Mouse (Mus musculus): ENCODE results near the gene Pdcd6ip. TPM values are rescaled to one million over a fixed set of nuclear protein-coding genes. Genes with fewer than 3 reads are reported as not detected.

Gene Pdcd6ip
- total RNA-seq (2014; rRNA removed) = 25.4 and 28.7 TPM in 2 replicates
- polyA plus RNA-seq (2015; fragmentation: Nextera tagmentation; extraction: Ambion mirVana) = 25.7 and 25.8 TPM in 2 replicates

DNA sequence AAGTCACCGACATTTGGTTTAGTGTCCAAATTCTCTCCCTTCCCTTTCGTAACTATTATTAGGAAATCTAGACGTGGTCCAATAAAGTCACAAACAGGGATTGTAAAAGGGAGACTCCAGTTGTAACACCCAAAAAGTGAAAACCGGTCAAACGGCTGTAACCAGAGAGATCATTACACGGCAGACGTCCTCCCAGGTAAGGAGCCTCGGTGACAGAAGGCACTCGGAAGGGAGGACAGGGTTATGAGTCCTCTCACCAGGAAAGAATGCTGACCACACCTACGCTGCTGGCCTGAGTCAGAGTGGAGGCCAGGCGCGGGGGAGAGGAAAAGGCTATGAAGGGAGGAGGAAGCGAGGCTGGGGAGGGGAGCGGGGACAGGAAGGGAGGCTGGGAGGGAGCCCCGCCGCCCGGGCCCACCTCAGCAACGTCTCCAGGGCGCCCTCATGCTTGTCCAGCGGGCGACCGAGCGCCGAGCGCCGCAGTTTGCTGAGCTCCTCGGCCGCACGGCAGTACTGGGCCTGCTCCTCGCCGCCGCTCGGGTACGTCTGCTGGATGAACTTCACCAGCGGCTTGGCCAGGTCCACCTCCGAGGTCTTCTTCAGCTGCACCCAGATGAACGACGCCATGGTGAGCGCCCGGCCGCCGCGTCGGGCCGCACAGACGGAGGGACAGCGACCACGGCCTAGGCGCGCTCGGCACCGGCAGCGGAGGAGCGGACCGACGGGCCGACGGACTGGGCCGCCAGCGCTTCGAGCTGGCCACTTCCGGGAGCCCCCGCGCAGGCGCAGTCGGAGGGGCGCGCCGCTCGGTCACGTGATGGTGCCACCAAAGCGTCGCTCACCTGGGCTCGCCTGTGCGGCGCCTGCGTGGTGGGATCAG is at the start of gene Pdcd6ip:
TSS of gene Pdcd6ip (minus strand) at position 779 of the 880 bp plus-strand sequence.
- no peaks in the 10 kb centered on the region for H3K9me3 ChIP-seq (ENCODE audit: low read length)
- H3K4me1 ChIP-seq (ENCODE audit: insufficient read depth, low read length) = peaks cover 15% of the 10 kb centered on the region
- H3K9ac ChIP-seq (replicated peaks; ENCODE audit: low read length, poor library complexity, severe bottlenecking) = peak within 1 kb of the TSS; percentile 92
- no peaks in the 10 kb centered on the region for H3K36me3 ChIP-seq (ENCODE audit: insufficient read depth, low read length)
- ATAC-seq (ENCODE audit: low FRiP score) (peak; percentile 94), DNase-seq (ENCODE audit: low spot score) (peak; percentile 94)
- 3% methylated on average over 58 of the region's 77 CpGs for WGBS
- H3K4me2 ChIP-seq (ENCODE audit: low read depth, low read length, poor library complexity, severe bottlenecking) = peak within 1 kb of the TSS; percentile 58
- peak within 1 kb of the TSS; percentile 83 for H3K27ac ChIP-seq (ENCODE audit: low read depth, low read length)
- no peaks in the 10 kb centered on the region for H3K27me3 ChIP-seq (ENCODE audit: insufficient read depth, low read length)
- H3K4me3 ChIP-seq (ENCODE audit: low read depth, low read length) = peak within 1 kb of the TSS; percentile 99
- TF ChIP-seq CTCF (IDR thresholded peaks at IDR 0.05) = no peak

DNA sequence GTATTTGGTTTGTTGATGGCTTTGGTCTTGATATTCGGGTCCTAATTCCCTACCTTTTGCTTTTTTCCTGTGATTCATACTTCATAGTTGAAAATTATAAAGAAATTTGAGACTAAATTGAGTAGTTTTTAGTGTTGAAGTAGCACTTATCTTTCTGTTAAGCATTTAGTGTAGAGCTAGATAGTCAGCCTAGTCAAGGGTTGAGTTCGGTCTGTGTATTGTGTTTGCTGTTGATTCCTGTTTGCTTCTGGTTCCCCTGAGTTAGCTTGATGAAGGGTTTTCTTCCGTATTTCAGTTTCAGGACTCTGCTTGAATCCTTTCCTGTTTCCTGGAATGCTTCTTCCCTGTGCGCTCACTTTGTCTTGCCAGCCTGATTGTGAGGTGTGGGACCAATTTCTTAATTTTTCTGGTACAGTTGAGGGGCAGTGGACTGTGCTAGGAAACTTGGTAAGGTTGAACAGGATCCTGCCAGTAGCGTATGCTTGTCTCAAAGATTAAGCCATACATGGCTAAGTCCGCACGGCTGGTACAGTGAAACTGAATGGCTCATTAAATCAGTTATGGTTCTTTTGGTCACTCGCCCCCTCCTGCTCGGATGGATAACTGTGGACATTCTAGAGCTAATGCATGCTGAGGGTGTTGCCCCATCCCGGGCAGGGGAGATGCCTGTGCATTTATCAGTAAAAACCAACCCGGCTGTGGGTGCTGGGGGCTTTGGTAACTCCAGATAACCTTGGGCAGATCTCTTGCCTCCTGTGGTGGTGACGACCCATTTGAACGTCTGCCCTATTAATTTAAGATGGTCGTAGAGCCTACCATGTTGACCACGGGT is 48.0 kb upstream of the Pdcd6ip start:
- no peak overlapping the region for H3K27ac ChIP-seq (ENCODE audit: low read depth, low read length)
- ATAC-seq (ENCODE audit: low FRiP score) = no peak
- no peak for DNase-seq (ENCODE audit: low spot score)
- no peak overlapping the region for H3K9ac ChIP-seq (replicated peaks; ENCODE audit: low read length, poor library complexity, severe bottlenecking)
- WGBS = 89% methylated on average over 15 of the region's 15 CpGs
- no peaks in the 10 kb centered on the region for H3K4me1 ChIP-seq (ENCODE audit: insufficient read depth, low read length)
- no peak overlapping the region for H3K4me3 ChIP-seq (ENCODE audit: low read depth, low read length)
- H3K36me3 ChIP-seq (ENCODE audit: insufficient read depth, low read length) = no peaks in the 10 kb centered on the region
- H3K27me3 ChIP-seq (ENCODE audit: insufficient read depth, low read length) = no peaks in the 10 kb centered on the region
- no peaks in the 10 kb centered on the region for H3K9me3 ChIP-seq (ENCODE audit: low read length)
- no peak for TF ChIP-seq CTCF (IDR thresholded peaks at IDR 0.05)
- no peak overlapping the region for H3K4me2 ChIP-seq (ENCODE audit: low read depth, low read length, poor library complexity, severe bottlenecking)

DNA sequence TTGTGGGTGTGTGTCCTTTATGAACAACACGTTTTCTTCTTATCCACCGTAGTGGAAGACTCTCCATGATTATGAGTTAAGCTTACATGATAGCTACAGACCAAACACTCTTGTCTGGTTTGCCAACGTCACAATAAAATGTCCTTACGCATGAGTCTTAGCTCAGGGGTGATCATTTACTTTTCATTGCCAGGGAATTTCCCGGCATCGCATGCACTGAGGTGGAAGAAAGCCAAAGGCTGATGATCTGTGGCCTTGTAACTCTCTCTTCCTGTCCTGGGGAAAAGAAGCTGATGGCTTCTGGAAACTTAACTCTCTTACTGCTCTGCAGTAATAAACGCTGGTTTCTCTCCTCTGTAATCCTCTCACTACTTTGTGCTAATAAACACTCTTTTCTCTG is 41.3 kb upstream of the Pdcd6ip start:
- Histone ChIP-seq H3K27ac (ENCODE audit: low read depth, low read length) (no peak overlapping the region), H3K27me3 (ENCODE audit: insufficient read depth, low read length) (no peaks in the 10 kb centered on the region), H3K4me1 (ENCODE audit: insufficient read depth, low read length) (no peaks in the 10 kb centered on the region), H3K4me3 (ENCODE audit: low read depth, low read length) (no peak overlapping the region), H3K9me3 (ENCODE audit: low read length) (no peaks in the 10 kb centered on the region), H3K9ac (replicated peaks; ENCODE audit: low read length, poor library complexity, severe bottlenecking) (no peak overlapping the region), H3K4me2 (ENCODE audit: low read depth, low read length, poor library complexity, severe bottlenecking) (no peak overlapping the region), H3K36me3 (ENCODE audit: insufficient read depth, low read length) (no peaks in the 10 kb centered on the region)
- WGBS = 80% methylated on average over 7 of the region's 7 CpGs
- TF ChIP-seq CTCF (IDR thresholded peaks at IDR 0.05) = no peak
- DNase-seq (ENCODE audit: low spot score) = no peak
- no peak for ATAC-seq (ENCODE audit: low FRiP score)

DNA sequence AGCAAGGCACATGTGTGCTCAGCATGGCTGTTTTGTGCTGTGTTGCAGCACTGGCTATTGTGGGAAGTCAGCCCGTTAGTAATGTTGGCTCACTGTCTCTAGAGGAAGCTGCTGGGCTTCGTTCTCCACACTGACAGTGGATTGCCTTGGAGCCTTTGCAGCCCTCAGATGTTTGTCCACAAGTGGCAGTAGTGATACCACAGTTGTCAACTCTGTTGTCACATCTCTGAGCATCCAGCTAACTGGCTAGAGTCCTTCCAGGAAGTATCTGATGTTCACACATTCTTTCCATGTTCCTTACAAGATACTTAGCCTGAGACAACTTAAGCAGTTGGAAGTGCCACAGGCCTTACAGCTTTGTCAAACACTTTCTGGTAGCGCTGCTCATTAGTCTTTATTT is 35.2 kb upstream of the Pdcd6ip start:
- H3K4me3 ChIP-seq (ENCODE audit: low read depth, low read length) = no peak overlapping the region
- no peaks in the 10 kb centered on the region for H3K27me3 ChIP-seq (ENCODE audit: insufficient read depth, low read length)
- DNase-seq (ENCODE audit: low spot score) (peak; percentile 15), ATAC-seq (ENCODE audit: low FRiP score) (no peak)
- H3K27ac ChIP-seq (ENCODE audit: low read depth, low read length) = no peak overlapping the region
- no peaks in the 10 kb centered on the region for H3K36me3 ChIP-seq (ENCODE audit: insufficient read depth, low read length)
- 44% methylated on average over 3 of the region's 3 CpGs for whole genome bisulfite sequencing
- peak; percentile 21 for TF ChIP-seq CTCF (IDR thresholded peaks at IDR 0.05)
- H3K4me2 ChIP-seq (ENCODE audit: low read depth, low read length, poor library complexity, severe bottlenecking) = no peak overlapping the region
- H3K4me1 ChIP-seq (ENCODE audit: insufficient read depth, low read length) = no peaks in the 10 kb centered on the region
- H3K9ac ChIP-seq (replicated peaks; ENCODE audit: low read length, poor library complexity, severe bottlenecking) = no peak overlapping the region
- H3K9me3 ChIP-seq (ENCODE audit: low read length) = no peaks in the 10 kb centered on the region

DNA sequence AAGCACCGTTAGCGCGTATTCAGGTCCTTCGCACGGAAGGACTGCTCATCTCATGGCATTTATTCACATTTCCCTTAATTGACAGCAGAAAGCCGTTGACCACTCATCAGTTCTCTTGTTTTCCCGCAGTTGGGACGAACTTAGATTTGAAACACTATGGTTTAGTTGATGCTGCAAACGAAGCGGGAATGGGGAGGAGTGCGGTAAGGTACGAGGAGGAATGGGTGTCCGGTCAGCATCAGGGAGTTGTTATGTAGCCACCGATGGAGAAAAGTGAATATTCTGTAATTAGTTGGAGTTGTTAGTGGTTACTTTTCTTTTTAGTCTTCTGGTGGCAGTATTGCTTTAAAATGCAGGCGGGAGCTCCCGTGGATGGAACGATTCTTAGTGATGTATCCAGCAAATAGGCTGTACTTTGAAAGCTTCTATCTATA is 34.3 kb upstream of the Pdcd6ip start:
- H3K27me3 ChIP-seq (ENCODE audit: insufficient read depth, low read length) = no peaks in the 10 kb centered on the region
- H3K9ac ChIP-seq (replicated peaks; ENCODE audit: low read length, poor library complexity, severe bottlenecking) = 0 out of 2 replicates have a peak overlapping the region, but pooled peaks have one; percentile 50
- H3K27ac ChIP-seq (ENCODE audit: low read depth, low read length) = no peak overlapping the region
- no peaks in the 10 kb centered on the region for H3K9me3 ChIP-seq (ENCODE audit: low read length)
- H3K4me3 ChIP-seq (ENCODE audit: low read depth, low read length) = peak overlapping the region; percentile 96
- TF ChIP-seq CTCF (IDR thresholded peaks at IDR 0.05) = peak; percentile 76
- peak overlapping the region; percentile 78 for H3K4me2 ChIP-seq (ENCODE audit: low read depth, low read length, poor library complexity, severe bottlenecking)
- WGBS = 3% methylated on average over 17 of the region's 17 CpGs
- no peaks in the 10 kb centered on the region for H3K4me1 ChIP-seq (ENCODE audit: insufficient read depth, low read length)
- no peaks in the 10 kb centered on the region for H3K36me3 ChIP-seq (ENCODE audit: insufficient read depth, low read length)
- DNase-seq (ENCODE audit: low spot score) (peak; percentile 76), ATAC-seq (ENCODE audit: low FRiP score) (no peak)
